Mouse (Mus musculus) kidney, postnatal 0 days (tissue): ENCODE measurements around the gene Abhd17a. TPM values are rescaled to one million over a fixed set of nuclear protein-coding genes. Genes with fewer than 3 reads are reported as not detected.

Source experiments
- ATAC-seq: fragments of 200-750 bp; cut with Nextera tagmentation; replicated peaks from 2 replicates; pipeline ENCODE4 v1.8.0; 2017; ENCODE audit warnings: low read depth, moderate number of reproducible peaks, moderate TSS enrichment, moderate library complexity; ENCODE audit not compliant: low FRiP score
- DNase-seq: peaks from one replicate; pipeline ENCODE4 v3.0.0-alpha.2; 2016; ENCODE audit warnings: low spot score
- H3K27ac ChIP-seq: fragments of 300-500 bp; sonication (generic); 2 replicates; pipeline ENCODE4 v1.5.1; 2014; ENCODE audit warnings: mild to moderate bottlenecking
- H3K27me3 ChIP-seq: fragments of 300-500 bp; sonication (generic); 2 replicates; pipeline ENCODE4 v1.6.1; 2014; ENCODE audit warnings: low read length, mixed read lengths; ENCODE audit not compliant: insufficient read depth
- H3K36me3 ChIP-seq: fragments of 300-500 bp; sonication (generic); 2 replicates; pipeline ENCODE4 v1.6.1; 2014; ENCODE audit warnings: low read length, mixed read lengths; ENCODE audit not compliant: insufficient read depth
- H3K4me1 ChIP-seq: fragments of 300-500 bp; sonication (generic); replicated peaks from 2 replicates; pipeline ENCODE4 v1.6.1; 2014; ENCODE audit warnings: antibody characterized with exemption, low read length, mixed read lengths; ENCODE audit not compliant: insufficient read depth
- H3K4me2 ChIP-seq: fragments of 300-500 bp; sonication (generic); 2 replicates; pipeline ENCODE4 v1.6.1; 2014; ENCODE audit warnings: mild to moderate bottlenecking, low read length, moderate library complexity, mixed read lengths
- H3K4me3 ChIP-seq: fragments of 300-500 bp; sonication (generic); replicated peaks from 2 replicates; pipeline ENCODE4 v1.5.1; 2014; ENCODE audit warnings: low read depth, low read length
- H3K9ac ChIP-seq: fragments of 300-500 bp; sonication (generic); 2 replicates; pipeline ENCODE4 v1.6.1; 2014; ENCODE audit warnings: low read depth, low read length
- H3K9me3 ChIP-seq: fragments of 300-500 bp; sonication (generic); replicated peaks from 2 replicates; pipeline ENCODE4 v1.6.1; 2016; ENCODE audit warnings: low read length, inconsistent platforms, mixed read lengths
- CTCF ChIP-seq: IDR thresholded peaks from 2 replicates; pipeline ENCODE4 v1.5.1; 2016; ENCODE audit warnings: antibody characterized with exemption, low read depth, mild to moderate bottlenecking, moderate library complexity
- WGBS: fragments of 180-500 bp; shearing (Covaris S2); extraction: QIAGEN DNeasy Blood & Tissue Kit; methylation state at CpG from one replicate; pipeline ENCODE4 v1.1.7; 2014; 5-methylcytosine and 5-hydroxymethylcytosine counted together
- polyA plus RNA-seq: library from polyadenylated mRNA; unstranded; fragments of >200 nt; fragmentation: Nextera tagmentation; extraction: Ambion mirVana; gene quantifications from 2 replicates; pipeline ENCODE4 v1.2.1, GENCODE M21; 2015

The Abhd17a gene
- polyA plus RNA-seq, 1 experiment from 2014 or later = 121 TPM

DNA sequence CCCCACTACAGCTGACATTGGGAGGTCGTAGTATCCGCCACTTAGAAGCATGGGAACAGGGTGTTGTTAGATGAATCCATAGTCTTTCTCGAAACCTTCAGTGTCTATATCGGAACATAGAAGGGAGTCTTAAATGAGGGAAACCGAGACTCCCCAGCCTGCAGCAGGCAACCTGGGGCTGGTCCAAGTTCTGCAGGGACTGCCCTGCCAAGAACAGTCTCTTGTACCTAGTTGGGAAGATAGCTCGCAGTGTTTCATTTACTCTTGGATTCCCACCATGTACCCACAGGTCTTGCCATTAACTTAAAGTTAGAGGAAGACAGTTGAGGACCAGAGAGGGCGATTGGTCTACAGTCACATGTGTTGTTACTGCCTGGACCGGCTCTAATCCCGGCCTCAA, 30.2 kb upstream of the Abhd17a start:
- ATAC-seq (no peak), DNase-seq (no peak)
- Histone ChIP-seq H3K4me1 (peaks cover 12% of the 10 kb centered on the region), H3K36me3 (peaks cover 8% of the 10 kb centered on the region; the same call in 1 of the 2 replicates), H3K27me3 (no peaks in the 10 kb centered on the region), H3K4me2 (no peak overlapping the region), H3K4me3 (no peak overlapping the region), H3K9me3 (no peaks in the 10 kb centered on the region), H3K27ac (no peak overlapping the region), H3K9ac (no peak overlapping the region)
- no peak for TF ChIP-seq CTCF
- 90% methylated on average over 9 of the region's 9 CpGs for WGBS

GRCm38 (mm10) chr10:80619465-80620244, 29.5 kb upstream of the Abhd17a start:
- no peak overlapping the region for H3K27ac ChIP-seq
- H3K27me3 ChIP-seq = no peaks in the 10 kb centered on the region
- 45% methylated on average over 8 of the region's 8 CpGs for WGBS
- H3K4me3 ChIP-seq = no peak overlapping the region
- TF ChIP-seq CTCF = no peak
- H3K4me1 ChIP-seq = peaks cover 9% of the 10 kb centered on the region
- no peaks in the 10 kb centered on the region for H3K9me3 ChIP-seq
- ATAC-seq (no peak), DNase-seq (no peak)
- H3K9ac ChIP-seq = no peak overlapping the region
- peaks cover 9% of the 10 kb centered on the region; the same call in 1 of the 2 replicates for H3K36me3 ChIP-seq
- no peak overlapping the region for H3K4me2 ChIP-seq

DNA sequence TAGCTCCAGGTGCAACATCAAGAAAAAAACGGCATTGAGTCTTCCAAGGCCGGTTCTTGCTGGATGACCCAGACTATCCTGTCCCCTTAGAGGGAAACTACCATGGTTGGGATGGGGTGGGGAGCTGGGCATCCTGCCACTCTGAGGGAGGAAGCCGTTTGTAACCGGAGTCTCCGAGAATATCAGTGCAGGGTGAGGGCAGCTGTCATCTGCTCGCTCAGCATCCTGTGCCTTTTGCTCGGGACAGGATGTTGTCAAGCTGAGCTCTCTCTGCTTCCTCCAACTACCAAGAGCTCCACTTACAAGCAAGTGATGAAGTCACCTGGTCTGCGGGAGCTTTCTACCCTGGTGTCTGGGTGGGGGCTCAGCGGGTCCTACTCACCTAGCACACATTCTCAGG, 28.0 kb upstream of the Abhd17a start:
- Histone ChIP-seq H3K4me2 (no peak overlapping the region), H3K27ac (0 out of 2 replicates have a peak overlapping the region, but pooled peaks have one; percentile 11), H3K9ac (no peak overlapping the region), H3K4me1 (peaks cover 2% of the 10 kb centered on the region; the same call in 1 of the 2 replicates), H3K27me3 (no peaks in the 10 kb centered on the region), H3K4me3 (no peak overlapping the region), H3K9me3 (no peaks in the 10 kb centered on the region), H3K36me3 (peaks cover 20% of the 10 kb centered on the region; the same call in 1 of the 2 replicates)
- no peak for TF ChIP-seq CTCF
- ATAC-seq = no peak
- DNase-seq = peak; percentile 53
- 53% methylated on average over 9 of the region's 9 CpGs for WGBS

- ATAC-seq (no peak), DNase-seq (no peak)
- H3K27ac ChIP-seq = no peak overlapping the region
- H3K4me3 ChIP-seq = no peak overlapping the region
- peaks cover 32% of the 10 kb centered on the region; the same call in 1 of the 2 replicates for H3K36me3 ChIP-seq
- no peaks in the 10 kb centered on the region for H3K4me1 ChIP-seq
- H3K9me3 ChIP-seq = no peaks in the 10 kb centered on the region
- no peak for TF ChIP-seq CTCF
- WGBS = 88% methylated on average over 6 of the region's 6 CpGs
- no peaks in the 10 kb centered on the region for H3K27me3 ChIP-seq
- H3K9ac ChIP-seq = no peak overlapping the region
- no peak overlapping the region for H3K4me2 ChIP-seq
These were observed 24.2 kb upstream of the Abhd17a start for GRCm38 (mm10) chr10:80614351-80614750.

DNA sequence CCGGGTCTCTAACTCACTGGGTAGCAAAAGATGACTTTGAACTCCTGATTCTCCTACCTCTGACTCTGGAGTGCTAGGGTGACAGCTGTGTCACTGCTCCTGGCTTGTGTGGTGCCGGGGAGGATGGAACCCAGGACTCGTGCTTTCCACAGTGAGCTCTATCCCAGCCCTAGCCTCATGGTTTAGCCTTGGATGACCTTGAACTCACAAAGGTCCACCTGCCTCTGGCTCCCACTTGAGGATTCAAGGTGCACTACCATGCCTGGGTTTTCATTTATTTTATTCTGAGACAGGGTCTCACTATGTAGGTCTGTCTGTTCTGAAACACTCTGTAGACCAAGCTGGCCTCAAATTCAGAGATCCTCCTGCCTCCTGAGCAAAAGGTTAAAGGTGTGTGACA, 23.7 kb upstream of the Abhd17a start:
- Histone ChIP-seq H3K4me1 (no peaks in the 10 kb centered on the region), H3K9ac (no peak overlapping the region), H3K27ac (no peak overlapping the region), H3K4me2 (no peak overlapping the region), H3K4me3 (no peak overlapping the region), H3K27me3 (no peaks in the 10 kb centered on the region), H3K9me3 (no peaks in the 10 kb centered on the region), H3K36me3 (peaks cover 36% of the 10 kb centered on the region)
- DNase-seq = no peak
- WGBS = 74% methylated on average over 3 of the region's 3 CpGs
- ATAC-seq = no peak
- no peak for TF ChIP-seq CTCF

DNA sequence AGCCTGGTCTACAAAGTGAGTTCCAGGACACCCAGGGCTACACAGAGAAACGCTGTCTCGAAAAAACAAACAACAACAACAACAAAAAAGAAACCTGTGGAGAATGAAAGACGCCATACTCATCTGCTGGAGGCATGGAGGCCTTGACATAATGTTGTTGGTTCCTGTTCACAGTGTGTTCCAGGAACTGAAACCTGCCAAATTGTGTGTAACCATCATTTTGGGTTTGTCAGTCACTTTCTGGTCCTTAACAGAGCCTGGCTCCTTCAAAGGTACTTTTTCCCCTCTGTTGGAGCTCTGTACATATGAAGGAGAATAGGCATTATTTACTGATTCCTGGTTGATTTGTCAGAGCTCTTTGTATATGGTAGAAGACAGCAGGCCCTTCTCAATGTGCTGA, 21.8 kb upstream of the Abhd17a start:
- no peaks in the 10 kb centered on the region for H3K4me1 ChIP-seq
- WGBS = 88% methylated on average over 3 of the region's 3 CpGs
- H3K9ac ChIP-seq = no peak overlapping the region
- no peak for TF ChIP-seq CTCF
- no peaks in the 10 kb centered on the region for H3K27me3 ChIP-seq
- H3K4me2 ChIP-seq = no peak overlapping the region
- DNase-seq (no peak), ATAC-seq (no peak)
- H3K27ac ChIP-seq = no peak overlapping the region
- H3K4me3 ChIP-seq = no peak overlapping the region
- H3K36me3 ChIP-seq = peaks cover 51% of the 10 kb centered on the region
- H3K9me3 ChIP-seq = no peaks in the 10 kb centered on the region
